Mouse (Mus musculus) megakaryocyte, embryonic 14.5 days (primary cell): ENCODE measurements around the gene Slc28a1.

Experiments
- FLI1 ChIP-seq: IDR thresholded peaks from 2 replicates; pipeline ENCODE4 v1.6.1; 2012; ENCODE audit warnings: low read length, inconsistent platforms, mixed read lengths
- GATA1 ChIP-seq: IDR thresholded peaks from 3 replicates; pipeline ENCODE4 v1.6.1; 2012; ENCODE audit warnings: mixed read lengths, low read length, inconsistent platforms, borderline replicate concordance

GRCm38 (mm10) chr7:81077009-81077408, 37.6 kb upstream of the Slc28a1 start:
- TF ChIP-seq GATA1, result no peak
- TF ChIP-seq FLI1, result no peak
